Mouse (Mus musculus) mature B cell (primary cell): ENCODE data around the gene 4930412O13Rik.

Experiments used
- in situ Hi-C: fragments of 300-500 bp; cut with MboI; formaldehyde crosslinking; loops from 2 replicates; pipeline ENCODE4 v1.14.3; 2019

4930412O13Rik gene

GRCm38 (mm10) chr2:9881051-9881591, at the start of gene 4930412O13Rik:
4930412O13Rik (plus strand) TSS chr2:9881252.
- in situ Hi-C loops = no loop called here

- in situ Hi-C loops = no loop called here
Observed at GRCm38 (mm10) chr2:9833712-9834111, 47.3 kb upstream of the 4930412O13Rik start.

GRCm38 (mm10) chr2:9835195-9835594, 45.9 kb upstream of the 4930412O13Rik start:
- in situ Hi-C loops = no loop called here

- in situ Hi-C loops = no loop called here
Observed at GRCm38 (mm10) chr2:9852851-9853576, 28.0 kb upstream of the 4930412O13Rik start.

GRCm38 (mm10) chr2:9855861-9856260, 25.2 kb upstream of the 4930412O13Rik start:
- in situ Hi-C loops = no loop called here

GRCm38 (mm10) chr2:9860698-9861097, 20.4 kb upstream of the 4930412O13Rik start:
- in situ Hi-C loops = no loop called here

- in situ Hi-C loops = no loop called here
Observed at GRCm38 (mm10) chr2:9867092-9867825, 13.8 kb upstream of the 4930412O13Rik start.

- in situ Hi-C loops = no loop called here
Observed at GRCm38 (mm10) chr2:9871141-9871716, 9.8 kb upstream of the 4930412O13Rik start.

GRCm38 (mm10) chr2:9871798-9872197, 9.3 kb upstream of the 4930412O13Rik start:
- in situ Hi-C loops = no loop called here

- in situ Hi-C loops = no loop called here
Observed at GRCm38 (mm10) chr2:9872682-9873081, 8.4 kb upstream of the 4930412O13Rik start.

- in situ Hi-C loops = no loop called here
Observed at GRCm38 (mm10) chr2:9873757-9874156, 7.3 kb upstream of the 4930412O13Rik start.

- in situ Hi-C loops = no loop called here
Observed at GRCm38 (mm10) chr2:9874467-9875219, 6.4 kb upstream of the 4930412O13Rik start.

- in situ Hi-C loops = no loop called here
Observed at GRCm38 (mm10) chr2:9875220-9875619, 5.8 kb upstream of the 4930412O13Rik start.

GRCm38 (mm10) chr2:9875676-9876357, 5.2 kb upstream of the 4930412O13Rik start:
- in situ Hi-C loops = no loop called here

GRCm38 (mm10) chr2:9876621-9877325, 4.3 kb upstream of the 4930412O13Rik start:
- in situ Hi-C loops = no loop called here

- in situ Hi-C loops = no loop called here
Observed at GRCm38 (mm10) chr2:9877326-9877690, 3.7 kb upstream of the 4930412O13Rik start.

GRCm38 (mm10) chr2:9877966-9878563, 3.0 kb upstream of the 4930412O13Rik start:
- in situ Hi-C loops = no loop called here

GRCm38 (mm10) chr2:9878564-9879081, 2.4 kb upstream of the 4930412O13Rik start:
- in situ Hi-C loops = no loop called here

GRCm38 (mm10) chr2:9879092-9879491, 2.0 kb upstream of the 4930412O13Rik start:
- in situ Hi-C loops = no loop called here

GRCm38 (mm10) chr2:9879493-9879892, 1.6 kb upstream of the 4930412O13Rik start:
- in situ Hi-C loops = no loop called here
